ENCODE assay signal across 9 mouse cellular contexts in the genomic region with DNA sequence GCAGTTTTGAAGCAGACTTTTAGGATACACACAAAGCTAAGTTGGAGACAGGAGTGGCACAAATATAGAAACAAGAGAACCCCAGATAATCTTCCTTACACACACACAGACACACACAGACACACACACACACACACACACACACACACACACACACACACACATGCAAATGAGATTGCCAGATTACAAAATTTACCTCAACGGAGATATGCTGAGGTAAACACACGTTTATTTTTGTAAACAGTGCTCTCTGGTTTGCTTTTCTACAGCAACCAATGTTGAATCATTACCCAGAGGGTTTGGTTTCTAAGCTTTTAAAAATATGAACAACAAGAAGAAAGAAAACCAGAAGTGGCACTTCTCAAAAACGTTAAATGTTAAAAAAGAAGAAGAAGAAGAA. TPM values are rescaled to one million over a fixed set of nuclear protein-coding genes. Genes with fewer than 3 reads are reported as not detected.
A peak's percentile ranks its signal among the peaks of the same experiment; 100 is the strongest.
DNase-seq lines count a peak whose midpoint lies in the region; ATAC-seq lines count a peak whose summit lies in the region.
"Had no signal": no experiment of that assay in that cellular context is flagged by ENCODE, and none has a peak within 500 bp of the region (broad histone marks: within the 10 kb centered on the region; RNA-seq: fewer than 3 reads in every experiment).

No protein-coding gene starts in this region.

- peak overlapping the region; percentile 67 for H3K4me2 ChIP-seq in limb, embryonic 12.5 days
- peak overlapping the region; percentile 73 for H3K4me2 ChIP-seq in stomach, embryonic 14.5 days (replicated peaks; ENCODE audit: low read depth, low read length)

- WGBS in limb, embryonic 12.5 days = 46% methylated on average over 3 of the region's 3 CpGs
- 24% methylated on average over 3 of the region's 3 CpGs for WGBS in stomach, embryonic 14.5 days

- DNase-seq in left cerebral cortex, adult 8-10 months (ENCODE audit: low spot score in 2 of 2) = no peak
- no peak for DNase-seq in right cerebral cortex, postnatal 4 days
- no peak for DNase-seq in testis, postnatal 10 days (ENCODE audit: low spot score)
- DNase-seq: lung, postnatal 14 days had no signal

- peak overlapping the region; percentile 88 for H3K4me3 ChIP-seq in megakaryocyte, embryonic 14.5 days (replicated peaks)
- peak overlapping the region; percentile 86 for H3K4me3 ChIP-seq in limb, embryonic 12.5 days (replicated peaks)
- peak overlapping the region; percentile 22; the same call in 1 of the 2 replicates for H3K4me3 ChIP-seq in stomach, embryonic 14.5 days (ENCODE audit: low read depth, low read length)

- H3K27me3 ChIP-seq in megakaryocyte, embryonic 14.5 days (replicated peaks) = no peaks in the 10 kb centered on the region
- H3K27me3 ChIP-seq in limb, embryonic 12.5 days = no peaks in the 10 kb centered on the region
- H3K27me3 ChIP-seq in stomach, embryonic 14.5 days (ENCODE audit: control insufficient read depth, insufficient read depth, low read length) = no peaks in the 10 kb centered on the region

- no peak for ATAC-seq in megakaryocyte, adult 5-6 weeks (ENCODE audit: poor library complexity, severe bottlenecking)
- ATAC-seq in erythroid progenitor cell, adult 5-6 weeks (replicated peaks; ENCODE audit: low FRiP score, poor library complexity, severe bottlenecking) = peak; percentile 18; the same call in 1 of the 2 replicates
- no peak for ATAC-seq in limb, embryonic 12.5 days (ENCODE audit: insufficient number of reproducible peaks, insufficient read depth, low FRiP score, low TSS enrichment, low read depth)
- ATAC-seq in stomach, embryonic 14.5 days (ENCODE audit: insufficient number of reproducible peaks, insufficient read depth, low FRiP score, low read depth) = no peak

- no peak overlapping the region; the same call in 1 of the 2 replicates for H3K9ac ChIP-seq in limb, embryonic 12.5 days (replicated peaks)
- H3K9ac ChIP-seq in stomach, embryonic 14.5 days (replicated peaks; ENCODE audit: low read depth, low read length) = no peak overlapping the region

- H3K9me3 ChIP-seq in megakaryocyte, embryonic 14.5 days = no peaks in the 10 kb centered on the region
- no peaks in the 10 kb centered on the region for H3K9me3 ChIP-seq in limb, embryonic 12.5 days
- H3K9me3 ChIP-seq in stomach, embryonic 14.5 days (ENCODE audit: control insufficient read depth, low read depth, low read length) = no peaks in the 10 kb centered on the region

- peaks cover 48% of the 10 kb centered on the region for H3K4me1 ChIP-seq in megakaryocyte, embryonic 14.5 days
- peaks cover 5% of the 10 kb centered on the region for H3K4me1 ChIP-seq in limb, embryonic 12.5 days (replicated peaks)
- H3K4me1 ChIP-seq in stomach, embryonic 14.5 days (ENCODE audit: control insufficient read depth, insufficient read depth, low read length) = peaks cover 3% of the 10 kb centered on the region; the same call in 1 of the 2 replicates

- H3K27ac ChIP-seq in limb, embryonic 12.5 days = no peak overlapping the region
- H3K27ac ChIP-seq in stomach, embryonic 14.5 days (ENCODE audit: low read length) = no peak overlapping the region

- H3K36me3 ChIP-seq in megakaryocyte, embryonic 14.5 days (replicated peaks; ENCODE audit: low read length) = peaks cover 2% of the 10 kb centered on the region
- peaks cover 3% of the 10 kb centered on the region; the same call in 1 of the 2 replicates for H3K36me3 ChIP-seq in limb, embryonic 12.5 days
- no peaks in the 10 kb centered on the region for H3K36me3 ChIP-seq in stomach, embryonic 14.5 days (ENCODE audit: control insufficient read depth, insufficient read depth, low read length)

RNA-seq across cellular contexts. Expression of a gene that starts 1.5 kb away (rescaled TPM):
- 6.6 and 7.6 TPM in 2 replicates for polyA plus RNA-seq in megakaryocyte, embryonic 14.5 days (2012; ENCODE audit: insufficient read depth, low replicate concordance)
- 12.1 and 16.5 TPM in 2 replicates for total RNA-seq in megakaryocyte, adult 5-6 weeks (2015)
- 14.4 and 16.3 TPM in 2 replicates for total RNA-seq in megakaryocyte, adult 5-6 weeks (2017)
- 256 and 266 TPM in 2 replicates for total RNA-seq in erythroid progenitor cell, adult 5-6 weeks (2015; ENCODE audit: low replicate concordance)
- 264 and 267 TPM in 2 replicates for total RNA-seq in erythroid progenitor cell, adult 5-6 weeks (2017; ENCODE audit: low replicate concordance)
- 59.8 and 63.7 TPM in 2 replicates for polyA plus RNA-seq in limb, embryonic 12.5 days (2016; fragmentation: Nextera tagmentation; extraction: Ambion mirVana)
- polyA plus RNA-seq in stomach, embryonic 14.5 days (2014; fragmentation: Nextera tagmentation; extraction: Ambion mirVana) = 24.4 and 26.7 TPM in 2 replicates
- total RNA-seq in left cerebral cortex, adult 8-10 months (2022) = 100 to 1,000 TPM; 109 to 124 (median 114) TPM

RNA-seq across cellular contexts. Expression of a gene that starts 26.7 kb away (rescaled TPM):
- polyA plus RNA-seq in megakaryocyte, embryonic 14.5 days (2012; ENCODE audit: insufficient read depth, low replicate concordance) = not detected in 2 replicates
- not detected in 2 replicates for total RNA-seq in megakaryocyte, adult 5-6 weeks (2015)
- total RNA-seq in megakaryocyte, adult 5-6 weeks (2017) = not detected in 2 replicates
- not detected in 2 replicates for total RNA-seq in erythroid progenitor cell, adult 5-6 weeks (2015; ENCODE audit: low replicate concordance)
- not detected in 2 replicates for total RNA-seq in erythroid progenitor cell, adult 5-6 weeks (2017; ENCODE audit: low replicate concordance)
- 0.13 TPM in 1 of 2 replicates, not detected in the other for polyA plus RNA-seq in limb, embryonic 12.5 days (2016; fragmentation: Nextera tagmentation; extraction: Ambion mirVana)
- polyA plus RNA-seq in stomach, embryonic 14.5 days (2014; fragmentation: Nextera tagmentation; extraction: Ambion mirVana) = 0.14 TPM in 1 of 2 replicates, not detected in the other
- not detected for total RNA-seq in left cerebral cortex, adult 8-10 months (2022)

Comparison
In these comparisons a context has a peak if more than half of its experiments do, and no peak if none do; other contexts are left out.
1. H3K4me3 ChIP-seq: peak in every context shown above with its lines; median percentile 88 in megakaryocyte, embryonic 14.5 days; 86 in limb, embryonic 12.5 days; 22 in stomach, embryonic 14.5 days.
2. RNA of a gene that starts 1.5 kb away (total RNA-seq): 256 to 267 TPM in erythroid progenitor cell, adult 5-6 weeks and 109 to 124 TPM in left cerebral cortex, adult 8-10 months; 12.1 to 16.5 TPM in megakaryocyte, adult 5-6 weeks; every median in the first group is over 4 times any median in the second.